Mouse (Mus musculus) liver, embryonic 12.5 days (tissue): ENCODE results near the gene Cmas. TPM values are rescaled to one million over a fixed set of nuclear protein-coding genes. Genes with fewer than 3 reads are reported as not detected.

ENCODE experiments used
- ATAC-seq: fragments of 200-750 bp; cut with Nextera tagmentation; 2 replicates; pipeline ENCODE4 v1.8.0; 2017; ENCODE audit warnings: moderate number of reproducible peaks, mild to moderate bottlenecking, moderate library complexity
- H3K27ac ChIP-seq: fragments of 300-500 bp; sonication (generic); 2 replicates; pipeline ENCODE4 v1.5.1; 2016; ENCODE audit warnings: mild to moderate bottlenecking
- H3K27me3 ChIP-seq: fragments of 300-500 bp; sonication (generic); replicated peaks from 2 replicates; pipeline ENCODE4 v1.6.1; 2016; ENCODE audit warnings: mild to moderate bottlenecking, moderate library complexity
- H3K36me3 ChIP-seq: fragments of 300-500 bp; sonication (generic); 2 replicates; pipeline ENCODE4 v1.6.1; 2016; ENCODE audit warnings: mild to moderate bottlenecking, moderate library complexity
- H3K4me1 ChIP-seq: fragments of 300-500 bp; sonication (generic); 2 replicates; pipeline ENCODE4 v1.6.1; 2016
- H3K4me2 ChIP-seq: fragments of 300-500 bp; sonication (generic); 2 replicates; pipeline ENCODE4 v1.6.1; 2016; ENCODE audit warnings: mild to moderate bottlenecking, moderate library complexity
- H3K4me3 ChIP-seq: fragments of 300-500 bp; sonication (generic); 2 replicates; pipeline ENCODE4 v1.5.1; 2016; ENCODE audit warnings: mild to moderate bottlenecking, moderate library complexity
- H3K9ac ChIP-seq: fragments of 300-500 bp; sonication (generic); 2 replicates; pipeline ENCODE4 v1.6.1; 2016; ENCODE audit warnings: mild to moderate bottlenecking, moderate library complexity
- H3K9me3 ChIP-seq: fragments of 300-500 bp; sonication (generic); replicated peaks from 2 replicates; pipeline ENCODE4 v1.6.1; 2016; ENCODE audit warnings: mild to moderate bottlenecking, moderate library complexity
- WGBS: fragments of 180-500 bp; shearing (Covaris S2); methylation state at CpG from one replicate; pipeline ENCODE4 v1.1.7; 2016; ENCODE audit not compliant: insufficient replicate concordance; 5-methylcytosine and 5-hydroxymethylcytosine counted together
- polyA plus RNA-seq: library from polyadenylated mRNA; unstranded; fragments of >200 nt; fragmentation: Nextera tagmentation; extraction: Ambion mirVana; gene quantifications from 2 replicates; pipeline ENCODE4 v1.2.1, GENCODE M21; 2016

Gene Cmas
- polyA plus RNA-seq, 1 experiment from 2014 or later: 157 TPM

DNA sequence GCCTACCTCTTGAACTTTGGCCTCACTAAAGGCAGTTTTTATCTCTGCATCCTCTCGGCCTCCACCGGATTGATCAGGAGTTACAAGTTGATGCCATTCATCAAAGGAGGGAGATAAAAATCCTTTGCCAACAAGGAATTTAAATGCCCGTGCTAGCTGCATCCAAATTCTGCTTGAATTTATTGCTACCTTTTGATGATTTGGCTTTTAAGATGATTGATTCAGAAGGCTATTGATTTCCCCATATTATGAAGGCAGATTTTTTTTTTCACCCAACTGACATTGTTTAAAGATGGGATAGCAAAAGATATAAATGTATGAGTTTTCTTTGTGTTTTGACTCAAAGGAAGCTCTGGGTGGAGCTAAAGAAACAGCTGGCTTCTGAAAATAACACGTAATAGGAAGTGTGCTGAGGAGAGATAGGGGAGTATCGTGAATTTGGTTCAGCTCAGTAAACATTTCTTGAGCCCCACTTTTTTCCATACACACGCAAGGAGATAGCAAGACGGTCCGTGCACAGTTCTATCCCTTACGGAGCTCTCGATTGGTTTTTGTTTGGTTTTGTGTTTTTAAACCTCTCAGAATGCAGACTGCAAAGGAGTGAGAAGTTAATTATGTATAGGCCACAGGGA, 964 bp downstream of the Cmas start:
- H3K4me2 ChIP-seq: peak overlapping the region; percentile 78
- H3K4me1 ChIP-seq: peaks cover 72% of the 10 kb centered on the region
- H3K9ac ChIP-seq: peak overlapping the region; percentile 99
- WGBS: 3% methylated on average over 10 of the region's 10 CpGs
- peak; percentile 82 for ATAC-seq
- H3K27ac ChIP-seq: peak overlapping the region; percentile 100
- no peaks in the 10 kb centered on the region for H3K9me3 ChIP-seq
- H3K27me3 ChIP-seq: 0 out of 2 replicates have a peak, but pooled peaks cover 6% of the 10 kb centered on the region
- H3K4me3 ChIP-seq: peak overlapping the region; percentile 96
- H3K36me3 ChIP-seq: peaks cover 43% of the 10 kb centered on the region

DNA sequence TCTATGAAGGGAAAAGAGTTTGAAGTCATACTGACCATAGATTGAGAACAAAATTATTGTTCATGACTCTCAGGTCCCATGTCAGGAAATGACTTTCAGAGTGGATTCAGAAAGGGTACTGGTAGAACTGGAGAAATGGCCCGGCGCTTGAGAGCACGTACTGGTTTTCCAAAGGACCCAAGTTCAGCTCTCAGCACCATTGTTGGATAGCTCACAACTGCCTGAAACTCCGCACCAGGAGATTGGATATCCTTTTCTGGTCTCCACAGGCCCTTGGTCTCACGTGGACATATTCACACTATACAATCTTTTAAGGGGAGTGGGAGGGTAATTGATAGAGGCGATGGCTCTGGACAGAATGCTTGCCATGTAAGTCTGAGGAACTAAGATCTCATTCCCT, 1.5 kb downstream of the Cmas start:
- H3K4me2 ChIP-seq: peak overlapping the region; percentile 78
- H3K4me3 ChIP-seq: peak overlapping the region; percentile 96
- H3K27me3 ChIP-seq: 0 out of 2 replicates have a peak, but pooled peaks cover 6% of the 10 kb centered on the region
- no peaks in the 10 kb centered on the region for H3K9me3 ChIP-seq
- H3K4me1 ChIP-seq: peaks cover 67% of the 10 kb centered on the region
- H3K36me3 ChIP-seq: peaks cover 48% of the 10 kb centered on the region
- 63% methylated on average over 6 of the region's 6 CpGs for WGBS
- H3K9ac ChIP-seq: peak overlapping the region; percentile 99
- peak overlapping the region; percentile 100 for H3K27ac ChIP-seq
- ATAC-seq: no peak

DNA sequence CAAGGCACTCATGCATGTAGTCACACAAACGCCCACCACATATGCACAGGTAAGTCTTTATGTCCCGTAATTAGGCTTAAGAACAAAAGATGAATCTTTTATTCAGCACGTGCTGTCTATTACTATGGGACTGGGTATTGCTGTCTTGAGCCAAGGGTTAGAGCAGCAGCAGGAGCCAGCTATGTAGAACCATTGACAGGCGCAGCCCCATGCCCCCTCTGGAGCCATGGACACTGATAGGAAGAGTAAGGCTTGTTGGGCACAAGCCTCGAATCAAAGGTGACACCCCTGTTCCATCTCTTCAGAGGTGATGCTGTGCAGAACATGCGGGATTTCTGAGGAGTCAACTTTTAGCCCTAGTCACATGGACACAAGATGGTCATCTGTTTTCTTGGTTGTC, 2.1 kb downstream of the Cmas start:
- peak overlapping the region; percentile 96 for H3K4me3 ChIP-seq
- peak overlapping the region; percentile 100 for H3K27ac ChIP-seq

DNA sequence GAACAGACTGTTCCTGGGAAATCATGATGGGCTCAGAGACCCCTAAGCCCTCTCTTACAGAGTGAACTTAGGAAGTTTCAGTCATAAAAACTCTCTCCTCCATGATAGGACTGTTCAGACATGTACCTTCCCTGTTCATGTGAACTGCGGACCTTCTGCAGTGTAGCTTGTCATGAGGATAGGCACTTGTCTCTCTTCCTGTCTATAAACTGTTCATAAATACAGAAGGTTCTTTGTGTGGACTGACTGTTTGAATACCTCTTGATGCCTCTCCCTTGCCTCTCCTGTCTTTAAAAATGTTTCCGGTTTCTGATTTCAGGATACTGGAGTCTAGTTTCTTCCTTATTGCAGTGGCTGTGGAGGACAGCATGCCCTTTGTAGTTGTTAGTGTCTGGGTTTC, 3.1 kb downstream of the Cmas start:
- WGBS: 92% methylated on average over 2 of the region's 2 CpGs

More for the DNA sequence above, 2.1 kb downstream of the Cmas start:
- Histone ChIP-seq H3K27me3 (0 out of 2 replicates have a peak, but pooled peaks cover 6% of the 10 kb centered on the region), H3K36me3 (peaks cover 54% of the 10 kb centered on the region), H3K4me2 (peak overlapping the region; percentile 78), H3K9ac (peak overlapping the region; percentile 99), H3K9me3 (no peaks in the 10 kb centered on the region), H3K4me1 (peaks cover 61% of the 10 kb centered on the region)
- 85% methylated on average over 6 of the region's 6 CpGs for WGBS
- no peak for ATAC-seq

DNA sequence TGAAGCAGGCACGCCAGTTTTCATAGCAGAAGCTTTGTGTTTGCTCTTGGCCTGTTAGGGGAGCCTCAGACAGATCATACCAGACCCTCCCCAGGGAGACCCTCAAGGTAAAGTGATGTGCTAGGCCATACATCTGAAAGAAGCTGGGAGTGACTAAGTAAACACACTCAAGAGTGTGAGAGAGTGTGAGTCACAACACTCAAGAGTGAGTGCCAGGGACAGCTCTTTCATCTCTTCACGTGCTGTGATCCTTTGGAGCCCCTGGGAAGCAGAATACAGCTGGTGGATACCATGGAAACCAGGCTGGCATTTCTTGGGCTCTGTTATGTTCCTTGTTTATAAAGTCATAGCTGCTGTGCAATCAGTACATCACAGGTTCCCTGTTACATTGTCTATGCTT, 8.4 kb downstream of the Cmas start:
- Histone ChIP-seq H3K9ac (no peak overlapping the region), H3K4me2 (no peak overlapping the region), H3K4me3 (no peak overlapping the region), H3K36me3 (peaks cover 100% of the 10 kb centered on the region), H3K27me3 (no peaks in the 10 kb centered on the region), H3K27ac (no peak overlapping the region), H3K4me1 (peaks cover 28% of the 10 kb centered on the region), H3K9me3 (no peaks in the 10 kb centered on the region)
- ATAC-seq: no peak
- 85% methylated on average over 2 of the region's 2 CpGs for WGBS

More for the DNA sequence above, 3.1 kb downstream of the Cmas start:
- Histone ChIP-seq H3K4me3 (peak overlapping the region; percentile 96; the same call in 1 of the 2 replicates), H3K4me1 (peaks cover 53% of the 10 kb centered on the region), H3K4me2 (peak overlapping the region; percentile 78), H3K27me3 (0 out of 2 replicates have a peak, but pooled peaks cover 6% of the 10 kb centered on the region), H3K9me3 (no peaks in the 10 kb centered on the region), H3K36me3 (peaks cover 64% of the 10 kb centered on the region), H3K27ac (no peak overlapping the region), H3K9ac (0 out of 2 replicates have a peak overlapping the region, but pooled peaks have one; percentile 8)
- ATAC-seq: no peak

DNA sequence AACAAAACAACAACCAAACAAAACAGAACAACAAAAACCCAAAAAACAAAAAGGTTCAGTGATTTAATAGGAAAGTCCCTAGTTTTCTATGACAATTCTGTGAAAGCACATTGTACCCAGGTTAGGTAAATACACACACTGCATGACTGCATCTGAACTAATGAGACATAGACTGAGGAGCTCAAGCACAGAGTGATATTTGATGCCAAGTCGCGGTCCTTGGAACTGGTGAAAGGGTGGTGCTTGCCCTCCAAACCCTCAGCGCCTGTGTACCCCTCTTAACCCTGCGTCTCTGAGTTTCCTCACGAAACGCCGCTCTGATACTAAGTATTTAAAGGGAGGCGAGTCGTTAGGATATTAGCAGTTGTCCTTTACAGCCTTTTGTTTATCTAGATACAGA, 10.8 kb downstream of the Cmas start:
- Histone ChIP-seq H3K4me1 (0 out of 2 replicates have a peak, but pooled peaks cover 11% of the 10 kb centered on the region), H3K27me3 (no peaks in the 10 kb centered on the region), H3K9ac (no peak overlapping the region), H3K4me2 (no peak overlapping the region), H3K9me3 (no peaks in the 10 kb centered on the region), H3K36me3 (peaks cover 99% of the 10 kb centered on the region), H3K27ac (no peak overlapping the region), H3K4me3 (no peak overlapping the region)
- WGBS: 92% methylated on average over 9 of the region's 9 CpGs
- no peak for ATAC-seq

DNA sequence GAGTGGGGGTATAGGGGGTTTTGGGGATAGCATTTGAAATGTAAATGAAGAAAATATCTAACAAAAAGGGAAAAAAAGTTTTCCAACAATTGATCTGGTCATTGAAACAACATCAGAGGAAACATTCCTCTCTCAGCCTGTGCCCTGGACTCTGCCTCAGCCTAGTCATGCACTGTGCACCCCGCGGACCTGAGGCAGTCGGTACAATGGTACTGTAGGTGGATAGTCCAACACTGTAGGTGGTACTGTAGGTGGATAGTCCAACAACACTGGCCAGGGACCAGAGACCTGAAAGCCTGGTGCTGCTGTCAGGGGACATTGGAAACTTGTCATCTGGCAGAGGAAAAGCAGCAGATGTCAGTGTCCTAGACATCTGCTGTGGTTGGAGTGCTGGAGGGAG, 13.4 kb downstream of the Cmas start:
- ATAC-seq: 0 out of 2 replicates have a peak, but pooled peaks have one; percentile 28
- H3K4me3 ChIP-seq: no peak overlapping the region
- H3K4me1 ChIP-seq: 0 out of 2 replicates have a peak, but pooled peaks cover 11% of the 10 kb centered on the region
- peaks cover 99% of the 10 kb centered on the region for H3K36me3 ChIP-seq
- no peaks in the 10 kb centered on the region for H3K9me3 ChIP-seq
- no peak overlapping the region for H3K9ac ChIP-seq
- H3K27ac ChIP-seq: no peak overlapping the region
- 89% methylated on average over 3 of the region's 3 CpGs for WGBS
- H3K27me3 ChIP-seq: no peaks in the 10 kb centered on the region
- no peak overlapping the region for H3K4me2 ChIP-seq

DNA sequence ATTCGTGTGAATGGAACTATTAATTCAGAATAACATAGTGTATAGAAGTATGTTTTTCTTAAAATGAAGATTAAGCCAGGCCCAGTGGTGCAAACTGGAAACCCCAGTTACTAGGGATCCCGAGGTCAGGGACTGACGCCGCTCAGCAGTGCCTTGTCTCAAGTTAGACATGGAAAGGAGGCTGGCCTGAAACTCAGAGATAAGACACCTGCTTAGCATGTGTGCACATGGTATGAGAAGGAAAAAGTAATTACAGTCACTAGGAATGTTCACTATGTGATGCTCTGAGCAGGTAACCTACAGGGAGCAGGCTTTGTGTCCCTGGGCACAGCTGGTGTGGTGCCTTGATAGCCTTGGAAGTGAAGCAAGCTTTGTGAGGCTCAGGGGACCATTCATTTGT, 15.2 kb downstream of the Cmas start:
- Histone ChIP-seq H3K9me3 (no peaks in the 10 kb centered on the region), H3K9ac (no peak overlapping the region), H3K4me2 (no peak overlapping the region), H3K4me1 (peaks cover 22% of the 10 kb centered on the region), H3K27me3 (no peaks in the 10 kb centered on the region), H3K4me3 (no peak overlapping the region), H3K36me3 (peaks cover 97% of the 10 kb centered on the region), H3K27ac (no peak overlapping the region)
- peak; percentile 30; the same call in 1 of the 2 replicates for ATAC-seq
- 39% methylated on average over 4 of the region's 4 CpGs for WGBS

DNA sequence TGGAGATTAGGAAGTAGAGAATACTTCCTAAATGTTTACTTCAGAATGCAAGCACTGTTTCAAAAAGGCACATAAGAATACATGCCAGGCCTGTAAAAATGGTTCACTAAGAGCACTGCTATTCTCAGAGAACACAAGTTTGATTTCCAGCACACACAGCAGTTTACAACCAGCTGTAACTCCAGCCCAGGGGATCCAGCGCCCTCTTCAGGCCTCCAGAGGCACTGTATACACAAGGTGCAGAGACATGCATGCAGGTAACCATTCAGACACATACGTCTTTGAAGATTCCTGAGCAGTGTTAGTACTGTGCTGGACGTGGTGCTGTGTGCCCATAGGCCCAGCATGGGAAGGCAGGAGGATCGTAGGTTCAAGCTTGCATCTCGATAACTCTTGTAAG, 17.1 kb downstream of the Cmas start:
- Histone ChIP-seq H3K9me3 (no peaks in the 10 kb centered on the region), H3K4me1 (peaks cover 30% of the 10 kb centered on the region), H3K4me2 (no peak overlapping the region), H3K36me3 (peaks cover 87% of the 10 kb centered on the region), H3K27me3 (no peaks in the 10 kb centered on the region), H3K27ac (no peak overlapping the region), H3K4me3 (no peak overlapping the region), H3K9ac (no peak overlapping the region)
- WGBS: 88% methylated on average over 5 of the region's 5 CpGs
- ATAC-seq: no peak

DNA sequence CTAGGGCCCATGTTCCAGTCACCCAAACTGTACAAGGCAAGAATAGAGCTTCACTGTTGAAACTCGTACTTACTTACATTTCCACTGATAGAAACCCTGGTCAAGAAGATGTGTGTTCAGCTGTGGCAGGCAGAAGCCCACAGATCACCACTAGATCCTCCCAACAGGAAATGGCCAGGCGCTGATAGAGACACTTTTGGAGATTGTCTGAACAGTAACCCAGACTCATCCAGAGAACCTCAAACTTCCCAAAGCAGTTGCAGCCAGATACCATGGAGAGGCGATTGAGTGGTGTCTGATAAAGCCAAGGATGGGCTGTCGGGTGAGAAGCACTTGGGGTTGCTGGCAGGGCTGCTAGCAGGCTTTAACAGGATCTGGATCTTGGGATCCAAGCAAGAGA, 20.4 kb downstream of the Cmas start:
- Histone ChIP-seq H3K9me3 (no peaks in the 10 kb centered on the region), H3K4me1 (peaks cover 24% of the 10 kb centered on the region), H3K4me2 (no peak overlapping the region), H3K9ac (no peak overlapping the region), H3K27me3 (no peaks in the 10 kb centered on the region), H3K27ac (peak overlapping the region; percentile 46; the same call in 1 of the 2 replicates), H3K36me3 (peaks cover 53% of the 10 kb centered on the region), H3K4me3 (no peak overlapping the region)
- peak; percentile 64 for ATAC-seq
- 17% methylated on average over 4 of the region's 4 CpGs for WGBS

DNA sequence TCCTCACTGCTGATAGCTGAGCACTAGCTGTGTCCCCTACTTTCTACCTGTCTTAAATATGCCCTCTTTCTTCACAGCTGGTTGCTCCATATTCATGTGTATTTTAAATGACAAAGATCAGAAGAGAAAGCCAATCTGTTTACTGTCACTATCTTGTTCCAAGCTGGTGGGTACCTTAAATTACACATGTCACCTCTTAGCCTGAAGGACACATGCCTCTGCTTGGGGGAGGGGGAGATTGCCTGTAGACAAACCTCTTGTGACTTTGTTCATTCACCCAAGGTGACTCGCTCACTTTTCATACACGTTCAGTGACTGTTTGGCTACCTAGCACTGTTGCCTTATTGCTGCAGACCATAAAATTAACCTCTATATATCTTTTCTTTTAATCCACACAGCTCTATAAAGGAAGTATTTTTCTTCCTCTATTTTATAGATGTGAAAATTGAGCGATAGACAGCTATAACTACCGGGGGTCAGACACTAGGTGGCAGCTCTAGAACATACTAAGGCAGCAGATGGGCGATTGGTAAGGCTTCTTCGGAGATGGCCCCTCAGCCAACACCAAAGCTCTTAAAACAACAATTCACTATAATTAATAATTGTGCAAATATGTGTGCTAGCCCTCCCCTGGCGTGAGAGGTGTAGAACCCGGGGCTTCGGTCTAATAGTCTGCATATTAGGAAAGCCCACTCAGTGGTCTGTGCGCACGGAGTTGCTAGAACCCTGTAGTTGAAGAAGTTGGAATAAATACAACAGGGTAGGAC, 22.7 kb downstream of the Cmas start:
- H3K27ac ChIP-seq: no peak overlapping the region
- H3K36me3 ChIP-seq: peaks cover 31% of the 10 kb centered on the region
- no peak overlapping the region for H3K4me3 ChIP-seq
- no peak overlapping the region for H3K4me2 ChIP-seq
- H3K27me3 ChIP-seq: no peaks in the 10 kb centered on the region
- H3K9me3 ChIP-seq: no peaks in the 10 kb centered on the region
- H3K9ac ChIP-seq: no peak overlapping the region
- WGBS: 40% methylated on average over 11 of the region's 11 CpGs
- ATAC-seq: no peak
- peaks cover 23% of the 10 kb centered on the region for H3K4me1 ChIP-seq
